Mouse (Mus musculus): Measurements from ENCODE around the gene Polr2i. TPM values are rescaled to one million over a fixed set of nuclear protein-coding genes. Genes with fewer than 3 reads are reported as not detected.

The Polr2i gene
- polyA plus RNA-seq, 1 experiment from 2014 or later = 129 TPM

DNA sequence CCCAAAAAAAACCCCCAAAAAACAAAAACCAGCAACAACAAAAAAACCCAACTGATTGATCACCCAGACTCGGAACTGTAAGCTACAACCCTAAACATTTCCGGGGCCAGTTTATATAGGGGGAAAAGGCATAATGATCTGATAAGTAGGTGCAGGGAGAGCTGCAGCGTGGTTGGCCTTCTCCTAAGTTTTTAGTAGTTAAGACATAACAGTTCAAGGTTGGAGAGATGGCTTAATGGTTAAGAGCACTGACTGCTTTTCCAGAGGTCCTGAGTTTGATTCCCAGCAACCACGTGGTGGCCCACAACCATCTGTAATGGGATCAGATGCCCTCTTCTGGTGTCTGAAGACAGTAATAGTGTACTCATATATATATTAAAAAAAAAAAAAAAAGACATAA is 49.8 kb downstream of the Polr2i start:
- Histone ChIP-seq H3K27me3 (replicated peaks; ENCODE audit: control insufficient read depth, insufficient read depth, low read length) (no peaks in the 10 kb centered on the region), H3K4me1 (replicated peaks; ENCODE audit: control insufficient read depth, insufficient read depth, low read length) (peaks cover 11% of the 10 kb centered on the region), H3K9me3 (ENCODE audit: control insufficient read depth, low read length) (no peaks in the 10 kb centered on the region), H3K27ac (ENCODE audit: low read depth, low read length) (no peak overlapping the region), H3K4me3 (ENCODE audit: low read depth, low read length) (no peak overlapping the region), H3K36me3 (ENCODE audit: control insufficient read depth, insufficient read depth, low read length) (no peaks in the 10 kb centered on the region), H3K9ac (ENCODE audit: low read depth, low read length) (no peak overlapping the region), H3K4me2 (no peak overlapping the region; the same call in 1 of the 2 replicates)
- 67% methylated on average over 4 of the region's 4 CpGs for WGBS
- ATAC-seq (replicated peaks; ENCODE audit: low FRiP score) = no peak
- no peak for DNase-seq (ENCODE audit: low spot score)

- DNase-seq (ENCODE audit: low spot score) = no peak
- Histone ChIP-seq H3K27me3 (replicated peaks; ENCODE audit: control insufficient read depth, insufficient read depth, low read length) (0 out of 2 replicates have a peak, but pooled peaks cover 3% of the 10 kb centered on the region), H3K4me2 (no peak overlapping the region), H3K4me1 (replicated peaks; ENCODE audit: control insufficient read depth, insufficient read depth, low read length) (peaks cover 11% of the 10 kb centered on the region), H3K27ac (ENCODE audit: low read depth, low read length) (no peak overlapping the region), H3K36me3 (ENCODE audit: control insufficient read depth, insufficient read depth, low read length) (no peaks in the 10 kb centered on the region), H3K4me3 (ENCODE audit: low read depth, low read length) (no peak overlapping the region), H3K9me3 (ENCODE audit: control insufficient read depth, low read length) (no peaks in the 10 kb centered on the region), H3K9ac (ENCODE audit: low read depth, low read length) (no peak overlapping the region)
- 70% methylated on average over 7 of the region's 7 CpGs for WGBS
- ATAC-seq (replicated peaks; ENCODE audit: low FRiP score) = no peak
Measured at GRCm38 (mm10) chr7:30282740-30283139, 51.0 kb downstream of the Polr2i start.

Other genes starting within 250 kb of the Polr2i start
- gene Zfp568, start 248.0 kb upstream of the Polr2i start, polyA plus RNA-seq (2014; fragmentation: Nextera tagmentation; extraction: Ambion mirVana) = 23.6 and 25.3 TPM in 2 replicates
- 1.4 and 1.8 TPM in 2 replicates for gene Zfp14, start 180.6 kb upstream of the Polr2i start, polyA plus RNA-seq (2014; fragmentation: Nextera tagmentation; extraction: Ambion mirVana)
- 3.9 and 4.1 TPM in 2 replicates for gene Zfp82, start 159.0 kb upstream of the Polr2i start, polyA plus RNA-seq (2014; fragmentation: Nextera tagmentation; extraction: Ambion mirVana)
- 0.32 and 0.43 TPM in 2 replicates for gene Gm26920, start 141.5 kb upstream of the Polr2i start, polyA plus RNA-seq (2014; fragmentation: Nextera tagmentation; extraction: Ambion mirVana)
- 7.6 and 7.7 TPM in 2 replicates for gene Zfp566, start 141.4 kb upstream of the Polr2i start, polyA plus RNA-seq (2014; fragmentation: Nextera tagmentation; extraction: Ambion mirVana)
- gene Zfp260, start 137.2 kb upstream of the Polr2i start, polyA plus RNA-seq (2014; fragmentation: Nextera tagmentation; extraction: Ambion mirVana) = 48.6 and 54.6 TPM in 2 replicates
- 2.8 and 2.9 TPM in 2 replicates for gene Zfp382, start 110.0 kb upstream of the Polr2i start, polyA plus RNA-seq (2014; fragmentation: Nextera tagmentation; extraction: Ambion mirVana)
- gene Zfp146, start 62.2 kb upstream of the Polr2i start, polyA plus RNA-seq (2014; fragmentation: Nextera tagmentation; extraction: Ambion mirVana) = 7.5 and 8.8 TPM in 2 replicates
- gene Cox7a1, start 47.8 kb upstream of the Polr2i start, polyA plus RNA-seq (2014; fragmentation: Nextera tagmentation; extraction: Ambion mirVana) = 4.7 and 5.1 TPM in 2 replicates
- 45.1 and 54.9 TPM in 2 replicates for gene Capns1, start 33.1 kb upstream of the Polr2i start, polyA plus RNA-seq (2014; fragmentation: Nextera tagmentation; extraction: Ambion mirVana)
- gene Tbcb, start 324 bp downstream of the Polr2i start, polyA plus RNA-seq (2014; fragmentation: Nextera tagmentation; extraction: Ambion mirVana) = 124 and 126 TPM in 2 replicates
- not detected in 2 replicates for gene Ovol3, start 3.8 kb downstream of the Polr2i start, polyA plus RNA-seq (2014; fragmentation: Nextera tagmentation; extraction: Ambion mirVana)
- gene Thap8, start 48.1 kb downstream of the Polr2i start, polyA plus RNA-seq (2014; fragmentation: Nextera tagmentation; extraction: Ambion mirVana) = not detected in 2 replicates
- 15.3 and 16.0 TPM in 2 replicates for gene Wdr62, start 48.5 kb downstream of the Polr2i start, polyA plus RNA-seq (2014; fragmentation: Nextera tagmentation; extraction: Ambion mirVana)
- 16.3 and 17.6 TPM in 2 replicates for gene Clip3, start 59.8 kb downstream of the Polr2i start, polyA plus RNA-seq (2014; fragmentation: Nextera tagmentation; extraction: Ambion mirVana)
- gene Alkbh6, start 76.8 kb downstream of the Polr2i start, polyA plus RNA-seq (2014; fragmentation: Nextera tagmentation; extraction: Ambion mirVana) = 38.7 and 43.4 TPM in 2 replicates
- gene Syne4, start 82.9 kb downstream of the Polr2i start, polyA plus RNA-seq (2014; fragmentation: Nextera tagmentation; extraction: Ambion mirVana) = 25.6 and 28.9 TPM in 2 replicates
- gene E130208F15Rik, start 89.8 kb downstream of the Polr2i start, polyA plus RNA-seq (2014; fragmentation: Nextera tagmentation; extraction: Ambion mirVana) = not detected in 2 replicates
- 13.5 and 14.6 TPM in 2 replicates for gene Sdhaf1, start 91.9 kb downstream of the Polr2i start, polyA plus RNA-seq (2014; fragmentation: Nextera tagmentation; extraction: Ambion mirVana)
- 3.5 TPM in 2 replicates for gene Lrfn3, start 130.8 kb downstream of the Polr2i start, polyA plus RNA-seq (2014; fragmentation: Nextera tagmentation; extraction: Ambion mirVana)
- gene Tyrobp, start 181.8 kb downstream of the Polr2i start, polyA plus RNA-seq (2014; fragmentation: Nextera tagmentation; extraction: Ambion mirVana) = 60.6 and 61.9 TPM in 2 replicates
- gene Hcst, start 187.9 kb downstream of the Polr2i start, polyA plus RNA-seq (2014; fragmentation: Nextera tagmentation; extraction: Ambion mirVana) = 2.2 and 2.9 TPM in 2 replicates
- 1.8 and 3.6 TPM in 2 replicates for gene Nfkbid, start 189.8 kb downstream of the Polr2i start, polyA plus RNA-seq (2014; fragmentation: Nextera tagmentation; extraction: Ambion mirVana)
- 18.4 and 19.1 TPM in 2 replicates for gene Aplp1, start 213.6 kb downstream of the Polr2i start, polyA plus RNA-seq (2014; fragmentation: Nextera tagmentation; extraction: Ambion mirVana)
- gene Kirrel2, start 225.7 kb downstream of the Polr2i start, polyA plus RNA-seq (2014; fragmentation: Nextera tagmentation; extraction: Ambion mirVana) = 0.22 and 0.95 TPM in 2 replicates
- 0.26 and 0.27 TPM in 2 replicates for gene Nphs1, start 226.4 kb downstream of the Polr2i start, polyA plus RNA-seq (2014; fragmentation: Nextera tagmentation; extraction: Ambion mirVana)

Data from liver, embryonic 11.5 days (tissue).